Mouse (Mus musculus) embryo, embryonic 11.5 days (tissue): Measurements from ENCODE around the gene Arf6.

Source experiments
- DNase-seq: peaks from one replicate; pipeline ENCODE4 v3.0.0-alpha.2; 2012; ENCODE audit warnings: low read depth, low spot score

The Arf6 gene

GRCm38 (mm10) chr12:69413303-69413702, 41.4 kb downstream of the Arf6 start:
- no peak for DNase-seq

- no peak for DNase-seq
These were observed 43.0 kb downstream of the Arf6 start for GRCm38 (mm10) chr12:69414826-69415572.

- DNase-seq: no peak
These were observed 44.8 kb downstream of the Arf6 start for GRCm38 (mm10) chr12:69416793-69417192.

GRCm38 (mm10) chr12:69417701-69418291, 45.8 kb downstream of the Arf6 start:
- DNase-seq: no peak

- no peak for DNase-seq
These were observed 46.7 kb downstream of the Arf6 start for GRCm38 (mm10) chr12:69418606-69419005.

GRCm38 (mm10) chr12:69419017-69419605, 47.2 kb downstream of the Arf6 start:
- DNase-seq: no peak

GRCm38 (mm10) chr12:69419606-69420005, 47.7 kb downstream of the Arf6 start:
- no peak for DNase-seq

GRCm38 (mm10) chr12:69420716-69421115, 48.8 kb downstream of the Arf6 start:
- DNase-seq: no peak

GRCm38 (mm10) chr12:69422827-69423537, 51.0 kb downstream of the Arf6 start:
- no peak for DNase-seq
